Mouse (Mus musculus) stomach, embryonic 14.5 days (tissue): ENCODE data around the gene Srcap. TPM values are rescaled to one million over a fixed set of nuclear protein-coding genes. Genes with fewer than 3 reads are reported as not detected.

Experiments used
- ATAC-seq: fragments of 200-750 bp; cut with Nextera tagmentation; 2 replicates; pipeline ENCODE4 v1.8.0; 2017; ENCODE audit warnings: low read depth, moderate TSS enrichment; ENCODE audit not compliant: insufficient number of reproducible peaks, insufficient read depth, low FRiP score
- H3K27ac ChIP-seq: fragments of 300-500 bp; sonication (generic); 2 replicates; pipeline ENCODE4 v1.5.1; 2014; ENCODE audit warnings: mild to moderate bottlenecking, low read length, moderate library complexity, mixed read lengths
- H3K27me3 ChIP-seq: fragments of 300-500 bp; sonication (generic); 2 replicates; pipeline ENCODE4 v1.6.1; 2014; ENCODE audit warnings: low read length, control low read depth, mixed read lengths; ENCODE audit not compliant: control insufficient read depth, insufficient read depth
- H3K36me3 ChIP-seq: fragments of 300-500 bp; sonication (generic); 2 replicates; pipeline ENCODE4 v1.6.1; 2014; ENCODE audit warnings: mild to moderate bottlenecking, control low read depth, low read length, moderate library complexity, mixed read lengths; ENCODE audit not compliant: control insufficient read depth, insufficient read depth
- H3K4me1 ChIP-seq: fragments of 300-500 bp; sonication (generic); 2 replicates; pipeline ENCODE4 v1.6.1; 2014; ENCODE audit warnings: low read length, control low read depth, mixed read lengths; ENCODE audit not compliant: control insufficient read depth, insufficient read depth
- H3K4me2 ChIP-seq: fragments of 300-500 bp; sonication (generic); replicated peaks from 2 replicates; pipeline ENCODE4 v1.6.1; 2014; ENCODE audit warnings: low read depth, low read length, control low read depth
- H3K4me3 ChIP-seq: fragments of 300-500 bp; sonication (generic); 2 replicates; pipeline ENCODE4 v1.5.1; 2014; ENCODE audit warnings: low read depth, low read length, control low read depth
- H3K9ac ChIP-seq: fragments of 300-500 bp; sonication (generic); replicated peaks from 2 replicates; pipeline ENCODE4 v1.6.1; 2014; ENCODE audit warnings: low read depth, mild to moderate bottlenecking, control low read depth, low read length, moderate library complexity, mixed read lengths
- H3K9me3 ChIP-seq: fragments of 300-500 bp; sonication (generic); 2 replicates; pipeline ENCODE4 v1.6.1; 2016; ENCODE audit warnings: low read depth, low read length, control low read depth; ENCODE audit not compliant: control insufficient read depth
- WGBS: fragments of 180-500 bp; shearing (Covaris S2); extraction: QIAGEN DNeasy Blood & Tissue Kit; methylation state at CpG from one replicate; pipeline ENCODE4 v1.1.7; 2014; 5-methylcytosine and 5-hydroxymethylcytosine counted together
- polyA plus RNA-seq: library from polyadenylated mRNA; unstranded; fragments of >200 nt; fragmentation: Nextera tagmentation; extraction: Ambion mirVana; gene quantifications from 2 replicates; pipeline ENCODE4 v1.2.1, GENCODE M21; 2014

The Srcap gene
- polyA plus RNA-seq, 1 experiment from 2014 or later, result 65.2 TPM

DNA sequence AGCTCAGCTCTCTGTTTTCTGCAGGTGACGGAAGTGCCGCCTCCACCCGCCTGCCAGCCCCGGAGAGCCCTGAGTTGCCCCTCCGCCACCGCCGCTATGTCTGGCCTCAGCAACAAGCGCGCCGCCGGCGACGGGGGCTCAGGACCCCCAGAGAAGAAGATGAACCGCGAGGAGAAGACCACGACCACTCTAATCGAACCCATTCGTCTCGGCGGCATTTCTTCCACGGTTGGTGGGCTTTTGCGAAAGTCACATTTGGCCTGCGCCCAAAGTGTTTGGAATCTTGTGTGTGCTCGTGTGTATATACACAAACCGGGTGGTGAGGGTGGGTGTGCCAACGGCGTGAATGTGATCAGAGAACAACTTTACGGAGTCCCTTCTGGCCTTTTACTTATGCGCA, 77.1 kb downstream of the Srcap start:
- 3% methylated on average over 29 of the region's 29 CpGs for WGBS
- Histone ChIP-seq H3K9ac (peak overlapping the region; percentile 47), H3K36me3 (peaks cover 49% of the 10 kb centered on the region), H3K4me1 (peaks cover 11% of the 10 kb centered on the region; the same call in 1 of the 2 replicates), H3K27me3 (no peaks in the 10 kb centered on the region), H3K27ac (no peak overlapping the region; the same call in 1 of the 2 replicates), H3K4me3 (peak overlapping the region; percentile 82), H3K4me2 (peak overlapping the region; percentile 76), H3K9me3 (no peaks in the 10 kb centered on the region)
- no peak for ATAC-seq

- 0 out of 2 replicates have a peak overlapping the region, but pooled peaks have one; percentile 47 for H3K9ac ChIP-seq
- no peak overlapping the region for H3K27ac ChIP-seq
- peaks cover 52% of the 10 kb centered on the region for H3K36me3 ChIP-seq
- no peaks in the 10 kb centered on the region for H3K9me3 ChIP-seq
- H3K4me3 ChIP-seq, result peak overlapping the region; percentile 82
- peaks cover 11% of the 10 kb centered on the region; the same call in 1 of the 2 replicates for H3K4me1 ChIP-seq
- no peak for ATAC-seq
- 90% methylated on average over 9 of the region's 9 CpGs for WGBS
- peak overlapping the region; percentile 76 for H3K4me2 ChIP-seq
- H3K27me3 ChIP-seq, result no peaks in the 10 kb centered on the region
Observed at GRCm38 (mm10) chr7:127589637-127590036, 77.9 kb downstream of the Srcap start.

- peaks cover 62% of the 10 kb centered on the region for H3K36me3 ChIP-seq
- 88% methylated on average over 10 of the region's 10 CpGs for WGBS
Observed at GRCm38 (mm10) chr7:127591108-127591507, 79.3 kb downstream of the Srcap start.

DNA sequence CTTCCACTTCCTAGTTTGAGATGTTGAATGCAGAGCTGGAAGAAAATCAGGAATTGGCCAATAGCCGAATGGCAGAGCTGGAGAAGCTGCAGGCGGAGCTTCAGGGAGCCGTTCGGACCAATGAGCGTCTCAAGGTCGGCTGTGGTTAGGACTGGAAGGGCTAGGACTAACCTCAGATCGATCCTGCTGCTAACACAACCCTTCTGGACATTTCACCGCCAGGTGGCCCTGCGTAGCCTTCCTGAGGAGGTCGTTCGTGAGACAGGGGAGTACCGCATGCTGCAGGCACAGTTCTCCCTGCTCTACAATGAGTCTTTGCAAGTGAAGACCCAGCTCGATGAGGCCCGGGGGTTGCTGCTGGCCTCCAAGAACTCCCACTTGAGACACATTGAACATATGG, 80.8 kb downstream of the Srcap start:
- no peak for ATAC-seq
- H3K36me3 ChIP-seq, result peaks cover 77% of the 10 kb centered on the region
- WGBS, result 93% methylated on average over 14 of the region's 14 CpGs

More at GRCm38 (mm10) chr7:127591108-127591507, 79.3 kb downstream of the Srcap start:
- H3K4me1 ChIP-seq, result peaks cover 11% of the 10 kb centered on the region; the same call in 1 of the 2 replicates
- no peak for ATAC-seq
- no peak overlapping the region for H3K4me3 ChIP-seq
- H3K27ac ChIP-seq, result no peak overlapping the region
- no peaks in the 10 kb centered on the region for H3K27me3 ChIP-seq
- H3K4me2 ChIP-seq, result no peak overlapping the region
- H3K9me3 ChIP-seq, result no peaks in the 10 kb centered on the region
- H3K9ac ChIP-seq, result no peak overlapping the region

DNA sequence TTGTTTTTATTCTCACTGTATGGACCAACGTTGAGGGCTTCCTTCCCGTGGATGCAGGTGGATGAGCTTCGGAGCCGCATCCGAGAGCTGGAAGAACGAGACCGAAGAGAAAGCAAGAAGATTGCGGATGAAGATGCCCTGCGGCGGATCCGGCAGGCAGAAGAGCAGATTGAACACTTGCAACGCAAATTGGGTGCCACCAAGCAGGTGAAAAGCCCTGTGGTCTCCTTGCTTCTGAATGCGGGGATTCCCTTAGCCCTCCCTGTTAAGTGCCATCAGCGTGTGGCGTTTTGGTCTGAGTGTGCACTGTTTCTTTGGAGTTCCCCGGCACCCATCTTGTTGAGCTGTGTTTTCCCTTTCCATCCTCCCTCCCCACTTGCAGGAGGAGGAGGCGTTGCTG, 85.0 kb downstream of the Srcap start:
- H3K36me3 ChIP-seq, result peaks cover 94% of the 10 kb centered on the region
- no peak overlapping the region for H3K9ac ChIP-seq
- H3K4me3 ChIP-seq, result no peak overlapping the region
- no peak overlapping the region for H3K4me2 ChIP-seq
- no peaks in the 10 kb centered on the region for H3K27me3 ChIP-seq
- no peak overlapping the region for H3K27ac ChIP-seq
- ATAC-seq, result no peak
- H3K9me3 ChIP-seq, result no peaks in the 10 kb centered on the region
- 96% methylated on average over 17 of the region's 17 CpGs for WGBS
- no peaks in the 10 kb centered on the region for H3K4me1 ChIP-seq

More for the DNA sequence above, 80.8 kb downstream of the Srcap start:
- Histone ChIP-seq H3K4me1 (peaks cover 8% of the 10 kb centered on the region; the same call in 1 of the 2 replicates), H3K27me3 (no peaks in the 10 kb centered on the region), H3K4me3 (no peak overlapping the region), H3K4me2 (no peak overlapping the region), H3K9ac (no peak overlapping the region), H3K27ac (no peak overlapping the region), H3K9me3 (no peaks in the 10 kb centered on the region)

- H3K9me3 ChIP-seq, result no peaks in the 10 kb centered on the region
- H3K36me3 ChIP-seq, result peaks cover 80% of the 10 kb centered on the region
- no peak for ATAC-seq
- no peaks in the 10 kb centered on the region for H3K27me3 ChIP-seq
- H3K4me3 ChIP-seq, result no peak overlapping the region
- WGBS, result 97% methylated on average over 7 of the region's 7 CpGs
- H3K9ac ChIP-seq, result no peak overlapping the region
- no peak overlapping the region for H3K4me2 ChIP-seq
- no peaks in the 10 kb centered on the region for H3K4me1 ChIP-seq
- no peak overlapping the region for H3K27ac ChIP-seq
Observed at GRCm38 (mm10) chr7:127600612-127601011, 88.8 kb downstream of the Srcap start.

DNA sequence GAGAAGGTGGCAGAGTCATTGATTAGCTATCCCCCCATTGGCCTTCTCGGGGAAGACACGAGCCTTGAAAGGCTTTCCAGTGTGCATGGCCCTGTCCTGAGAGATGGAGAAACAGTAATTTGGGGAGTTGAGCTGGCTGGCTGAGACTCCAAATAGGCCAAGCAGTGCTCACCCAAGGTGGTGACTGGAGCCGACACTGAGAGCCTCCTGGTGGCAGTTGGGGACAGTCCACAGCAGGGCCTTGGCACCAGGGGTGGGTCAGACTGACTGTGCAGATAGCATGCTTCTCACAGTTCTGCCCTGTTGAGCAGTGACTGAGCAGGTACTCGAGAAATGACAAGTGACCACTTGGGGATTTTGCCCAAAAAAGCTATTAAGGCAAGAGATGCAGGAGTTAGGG, 90.0 kb downstream of the Srcap start:
- H3K27ac ChIP-seq, result no peak overlapping the region
- H3K27me3 ChIP-seq, result no peaks in the 10 kb centered on the region
- H3K36me3 ChIP-seq, result peaks cover 73% of the 10 kb centered on the region
- no peak for ATAC-seq
- H3K9ac ChIP-seq, result no peak overlapping the region
- no peak overlapping the region for H3K4me2 ChIP-seq
- H3K9me3 ChIP-seq, result no peaks in the 10 kb centered on the region
- 79% methylated on average over 4 of the region's 4 CpGs for WGBS
- no peak overlapping the region for H3K4me3 ChIP-seq
- H3K4me1 ChIP-seq, result no peaks in the 10 kb centered on the region

GRCm38 (mm10) chr7:127602903-127603302, 91.1 kb downstream of the Srcap start:
- no peak overlapping the region for H3K27ac ChIP-seq
- 94% methylated on average over 2 of the region's 2 CpGs for WGBS
- no peak overlapping the region for H3K4me3 ChIP-seq
- ATAC-seq, result no peak
- no peak overlapping the region for H3K9ac ChIP-seq
- H3K9me3 ChIP-seq, result no peaks in the 10 kb centered on the region
- H3K4me2 ChIP-seq, result no peak overlapping the region
- H3K4me1 ChIP-seq, result no peaks in the 10 kb centered on the region
- H3K36me3 ChIP-seq, result peaks cover 72% of the 10 kb centered on the region
- no peaks in the 10 kb centered on the region for H3K27me3 ChIP-seq

- Histone ChIP-seq H3K27me3 (no peaks in the 10 kb centered on the region), H3K4me2 (no peak overlapping the region), H3K4me1 (no peaks in the 10 kb centered on the region), H3K27ac (no peak overlapping the region), H3K4me3 (no peak overlapping the region), H3K9me3 (no peaks in the 10 kb centered on the region), H3K9ac (no peak overlapping the region), H3K36me3 (peaks cover 73% of the 10 kb centered on the region)
- WGBS, result 88% methylated on average over 10 of the region's 10 CpGs
- no peak for ATAC-seq
Observed at GRCm38 (mm10) chr7:127604256-127604655, 92.5 kb downstream of the Srcap start.
